Mouse (Mus musculus): Measurements from ENCODE around the gene Lgr4. TPM values are rescaled to one million over a fixed set of nuclear protein-coding genes. Genes with fewer than 3 reads are reported as not detected.
A peak's percentile ranks its signal among the peaks of the same experiment; 100 is the strongest.

The Lgr4 gene
- total RNA-seq, 1 experiment: 68.9 TPM

DNA sequence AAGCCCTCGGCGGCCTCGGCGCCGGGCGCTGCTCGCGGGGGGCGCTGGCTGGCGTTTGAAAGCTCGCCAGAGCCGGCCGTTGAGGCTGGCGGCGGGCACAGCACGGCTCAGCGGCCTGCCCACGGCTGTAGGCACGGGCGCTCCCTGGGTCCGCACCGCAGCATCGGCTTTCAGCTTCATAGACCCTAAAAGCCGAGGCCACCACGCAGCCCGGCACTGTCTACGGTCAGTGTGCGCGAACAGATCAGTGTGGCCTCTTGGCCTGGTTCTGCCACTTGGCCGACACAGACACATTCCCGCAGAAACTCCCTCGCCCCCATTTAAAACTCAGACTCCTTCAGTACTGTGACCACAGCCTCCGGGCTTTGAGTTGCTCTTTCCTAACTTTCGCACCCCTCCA is 26.4 kb upstream of the Lgr4 start:
- TF ChIP-seq ZNF384 (IDR thresholded peaks at IDR 0.05; ENCODE audit: low read depth, low read length) (no peak), CHD2 (IDR thresholded peaks at IDR 0.05; ENCODE audit: low read depth, low read length) (no peak), HCFC1 (IDR thresholded peaks at IDR 0.05; ENCODE audit: borderline replicate concordance, insufficient read depth, low read length) (0 out of 2 replicates have a peak, but pooled peaks have one; percentile 2), ZC3H11A (IDR thresholded peaks at IDR 0.05; ENCODE audit: borderline replicate concordance, low read depth, low read length) (no peak)
- Histone ChIP-seq H3K4me1 (ENCODE audit: control insufficient read depth in 2 of 2, insufficient read depth in 2 of 2, low read length in 2 of 2, poor library complexity in 1 of 2) (no peaks in the 10 kb centered on the region), H3K4me3 (ENCODE audit: insufficient read depth in 1 of 2, low read depth in 1 of 2, low read length in 2 of 2, poor library complexity in 1 of 2, severe bottlenecking in 1 of 2) (peak overlapping the region; percentile 93 to 96), H3K36me3 (ENCODE audit: control insufficient read depth, insufficient read depth, low read length, poor library complexity, severe bottlenecking) (peaks cover 9% of the 10 kb centered on the region), H3K9me3 (ENCODE audit: control insufficient read depth, insufficient read depth, low read depth, low read length) (no peaks in the 10 kb centered on the region), H3K27ac (ENCODE audit: insufficient read depth, low read depth, low read length, poor library complexity, severe bottlenecking) (peak overlapping the region; percentile 61; the same call in 1 of the 2 replicates), H3K9ac (ENCODE audit: insufficient read depth, low read depth, low read length, poor library complexity, severe bottlenecking) (peak overlapping the region; percentile 94)
- in situ Hi-C loops (cut with MboI; ENCODE audit: low sequenced_read_pairs in 2 of 2, unreplicated experiment in 2 of 2): loop anchor here in 1 of 2 experiments (25.0 kb wide), 1 partner anchor 471 kb away; the partner anchor contains the start of gene Fibin
- DNase-seq (ENCODE audit: low read depth, low spot score): no peak

DNA sequence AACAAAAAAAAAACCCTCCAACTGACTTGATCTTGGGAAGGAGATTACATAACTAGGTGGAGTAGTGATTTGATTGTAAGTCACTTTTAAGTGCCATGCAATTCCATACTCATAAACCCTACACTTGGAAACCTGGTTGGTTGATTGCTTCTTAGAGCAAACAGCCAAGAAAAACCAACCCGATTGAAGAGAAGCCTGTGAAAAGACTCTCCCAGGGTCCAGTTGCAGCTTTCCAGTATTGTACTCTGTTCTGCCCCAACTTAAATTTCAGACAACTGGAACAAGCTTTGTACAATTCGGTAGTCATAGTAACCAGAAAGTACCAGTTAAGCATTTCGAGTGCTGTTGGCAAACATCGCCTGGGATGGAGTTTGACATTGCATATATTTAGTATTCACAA is 26.0 kb upstream of the Lgr4 start:
- Histone ChIP-seq H3K9me3 (ENCODE audit: control insufficient read depth, insufficient read depth, low read depth, low read length) (no peaks in the 10 kb centered on the region), H3K36me3 (ENCODE audit: control insufficient read depth, insufficient read depth, low read length, poor library complexity, severe bottlenecking) (peaks cover 11% of the 10 kb centered on the region), H3K9ac (ENCODE audit: insufficient read depth, low read depth, low read length, poor library complexity, severe bottlenecking) (peak overlapping the region; percentile 94), H3K27ac (ENCODE audit: insufficient read depth, low read depth, low read length, poor library complexity, severe bottlenecking) (no peak overlapping the region), H3K4me3 (ENCODE audit: insufficient read depth in 1 of 2, low read depth in 1 of 2, low read length in 2 of 2, poor library complexity in 1 of 2, severe bottlenecking in 1 of 2) (peak overlapping the region; percentile 93 to 96), H3K4me1 (ENCODE audit: control insufficient read depth in 2 of 2, insufficient read depth in 2 of 2, low read length in 2 of 2, poor library complexity in 1 of 2) (no peaks in the 10 kb centered on the region)
- DNase-seq (ENCODE audit: low read depth, low spot score): no peak
- TF ChIP-seq ZNF384 (IDR thresholded peaks at IDR 0.05; ENCODE audit: low read depth, low read length) (no peak), MAFK (IDR thresholded peaks at IDR 0.05; ENCODE audit: insufficient read depth, low read depth, low read length) (no peak), CHD2 (IDR thresholded peaks at IDR 0.05; ENCODE audit: low read depth, low read length) (no peak), HCFC1 (IDR thresholded peaks at IDR 0.05; ENCODE audit: borderline replicate concordance, insufficient read depth, low read length) (no peak), ZC3H11A (IDR thresholded peaks at IDR 0.05; ENCODE audit: borderline replicate concordance, low read depth, low read length) (no peak)
- in situ Hi-C loops (cut with MboI; ENCODE audit: low sequenced_read_pairs in 2 of 2, unreplicated experiment in 2 of 2): loop anchor here in 1 of 2 experiments (25.0 kb wide), 1 partner anchor 471 kb away; the partner anchor contains the start of gene Fibin

DNA sequence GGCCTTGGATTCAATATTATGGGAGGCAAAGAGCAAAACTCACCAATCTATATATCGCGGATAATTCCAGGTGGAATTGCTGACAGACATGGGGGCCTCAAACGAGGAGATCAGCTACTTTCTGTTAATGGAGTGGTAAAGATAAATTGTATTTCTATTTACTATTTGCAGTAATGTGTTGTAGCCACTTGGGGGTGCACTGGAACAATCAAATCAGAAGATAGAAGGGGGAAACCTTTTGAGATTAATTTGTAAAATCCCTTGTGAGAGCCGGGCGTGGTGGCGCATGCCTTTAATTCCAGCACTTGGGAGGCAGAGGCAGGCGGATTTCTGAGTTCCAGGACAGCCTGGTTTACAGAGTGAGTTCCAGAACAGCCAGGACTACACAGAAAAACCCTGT is 21.1 kb upstream of the Lgr4 start:
- peaks cover 26% of the 10 kb centered on the region for H3K36me3 ChIP-seq (ENCODE audit: control insufficient read depth, insufficient read depth, low read length, poor library complexity, severe bottlenecking)
- DNase-seq (ENCODE audit: low read depth, low spot score): no peak
- in situ Hi-C loops (cut with MboI; ENCODE audit: low sequenced_read_pairs in 2 of 2, unreplicated experiment in 2 of 2): loop anchor here in 1 of 2 experiments (25.0 kb wide), 1 partner anchor 466 kb away; the partner anchor contains the start of gene Fibin

DNA sequence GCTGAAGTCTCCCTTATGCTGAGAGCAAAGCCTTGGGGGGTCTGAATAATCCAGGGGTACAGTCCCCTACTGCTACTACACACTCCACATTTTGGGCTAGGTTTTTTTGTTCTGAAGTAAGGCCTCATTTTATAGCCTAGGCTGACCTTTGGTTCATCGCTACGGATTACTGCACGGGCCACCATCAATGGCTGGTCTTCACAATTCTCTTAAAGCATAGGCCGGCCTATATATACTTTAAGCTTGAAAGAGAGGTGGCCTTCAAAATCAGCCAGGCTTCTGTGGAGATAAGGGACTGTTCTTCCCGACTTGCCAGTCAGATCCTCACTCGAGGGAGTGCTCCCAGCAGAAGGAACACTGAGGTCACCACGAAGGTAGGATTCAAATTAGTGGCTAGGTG is 14.6 kb upstream of the Lgr4 start:
- H3K36me3 ChIP-seq (ENCODE audit: control insufficient read depth, insufficient read depth, low read length, poor library complexity, severe bottlenecking): peaks cover 13% of the 10 kb centered on the region
- in situ Hi-C loops (cut with MboI; ENCODE audit: low sequenced_read_pairs in 2 of 2, unreplicated experiment in 2 of 2): loop anchor here (5.0 to 10.0 kb wide), 3 partner anchors 302 to 662 kb away; no protein-coding TSS in a partner anchor
- no peak overlapping the region for H3K4me3 ChIP-seq (ENCODE audit: insufficient read depth in 1 of 2, low read depth in 1 of 2, low read length in 2 of 2, poor library complexity in 1 of 2, severe bottlenecking in 1 of 2)
- TF ChIP-seq ZNF384 (IDR thresholded peaks at IDR 0.05; ENCODE audit: low read depth, low read length) (no peak), MAFK (IDR thresholded peaks at IDR 0.05; ENCODE audit: insufficient read depth, low read depth, low read length) (no peak), HCFC1 (IDR thresholded peaks at IDR 0.05; ENCODE audit: borderline replicate concordance, insufficient read depth, low read length) (no peak), CHD2 (IDR thresholded peaks at IDR 0.05; ENCODE audit: low read depth, low read length) (no peak), ZC3H11A (IDR thresholded peaks at IDR 0.05; ENCODE audit: borderline replicate concordance, low read depth, low read length) (no peak)
- H3K4me1 ChIP-seq (ENCODE audit: control insufficient read depth in 2 of 2, insufficient read depth in 2 of 2, low read length in 2 of 2, poor library complexity in 1 of 2): no peaks in the 10 kb centered on the region
- DNase-seq (ENCODE audit: low read depth, low spot score): no peak
- no peak overlapping the region for H3K9ac ChIP-seq (ENCODE audit: insufficient read depth, low read depth, low read length, poor library complexity, severe bottlenecking)
- no peaks in the 10 kb centered on the region for H3K9me3 ChIP-seq (ENCODE audit: control insufficient read depth, insufficient read depth, low read depth, low read length)
- no peak overlapping the region for H3K27ac ChIP-seq (ENCODE audit: insufficient read depth, low read depth, low read length, poor library complexity, severe bottlenecking)

More for the DNA sequence above, 21.1 kb upstream of the Lgr4 start:
- 0 out of 2 replicates have a peak, but pooled peaks have one; percentile 22 for TF ChIP-seq ZNF384 (IDR thresholded peaks at IDR 0.05; ENCODE audit: low read depth, low read length)
- no peak for TF ChIP-seq HCFC1 (IDR thresholded peaks at IDR 0.05; ENCODE audit: borderline replicate concordance, insufficient read depth, low read length)
- Histone ChIP-seq H3K4me3 (ENCODE audit: insufficient read depth in 1 of 2, low read depth in 1 of 2, low read length in 2 of 2, poor library complexity in 1 of 2, severe bottlenecking in 1 of 2) (no peak overlapping the region), H3K4me1 (ENCODE audit: control insufficient read depth in 2 of 2, insufficient read depth in 2 of 2, low read length in 2 of 2, poor library complexity in 1 of 2) (no peaks in the 10 kb centered on the region), H3K9me3 (ENCODE audit: control insufficient read depth, insufficient read depth, low read depth, low read length) (no peaks in the 10 kb centered on the region), H3K27ac (ENCODE audit: insufficient read depth, low read depth, low read length, poor library complexity, severe bottlenecking) (no peak overlapping the region), H3K9ac (ENCODE audit: insufficient read depth, low read depth, low read length, poor library complexity, severe bottlenecking) (no peak overlapping the region)
